Mouse (Mus musculus) cortical plate, adult 2 months (tissue): ENCODE measurements around the gene Mgat5.

Experiments
- CTCF ChIP-seq: fragments of 200-500 bp; IDR thresholded peaks from 2 replicates; pipeline ENCODE4 v1.5.1; 2011; ENCODE audit warnings: mild to moderate bottlenecking, control low read depth, low read length; ENCODE audit not compliant: insufficient read depth; ENCODE audit errors: extremely low read depth
- POLR2A ChIP-seq: fragments of 200-500 bp; IDR thresholded peaks from 2 replicates; pipeline ENCODE4 v1.6.1; 2011; ENCODE audit warnings: mild to moderate bottlenecking, low read length, control low read depth; ENCODE audit not compliant: insufficient read depth; ENCODE audit errors: extremely low read depth

DNA sequence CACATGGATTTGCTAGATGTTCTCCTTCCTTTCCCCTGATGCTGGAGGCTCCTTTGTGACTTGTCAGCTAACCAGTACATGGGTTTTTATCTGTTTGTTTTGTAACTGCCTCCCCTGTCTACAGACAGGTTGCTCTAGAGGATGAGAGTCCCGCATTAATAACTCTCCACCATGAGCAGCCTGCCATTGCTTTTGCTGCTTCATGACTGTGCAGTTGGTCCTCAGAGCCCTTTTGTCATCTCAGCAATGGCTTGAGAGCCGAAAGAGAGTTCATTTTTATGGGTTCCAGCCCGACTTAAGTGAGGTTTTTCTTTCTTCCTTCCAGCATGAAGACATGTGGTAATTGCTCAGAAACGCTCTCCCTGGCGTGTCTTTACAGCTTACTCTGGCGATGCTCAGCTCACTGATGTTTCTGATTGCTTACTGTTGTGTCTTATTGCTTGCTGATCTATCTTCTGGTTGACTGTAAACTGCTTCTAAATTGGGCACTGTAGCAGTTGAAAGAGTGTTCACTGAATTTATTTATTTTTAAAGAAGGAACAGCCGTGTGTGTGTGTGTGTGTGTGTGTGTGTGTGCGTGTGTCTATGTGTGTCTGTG lies 120.9 kb downstream of the Mgat5 start:
- TF ChIP-seq POLR2A (no peak), CTCF (no peak)
